Mouse (Mus musculus) cerebellum, adult 2 months (tissue): Measurements from ENCODE around the gene Polr2i. TPM values are rescaled to one million over a fixed set of nuclear protein-coding genes. Genes with fewer than 3 reads are reported as not detected.

ENCODE experiments used
- DNase-seq, 2 experiments: peaks; one replicate each; pipeline ENCODE4 v3.0.0; 2021
- H3K27ac ChIP-seq: fragments of 200-500 bp; 2 replicates; pipeline ENCODE4 v1.5.1; 2012; ENCODE audit warnings: low read length, control low read depth, inconsistent platforms; ENCODE audit not compliant: insufficient read depth
- H3K27me3 ChIP-seq: fragments of 200-500 bp; 2 replicates; pipeline ENCODE4 v1.6.1; 2012; ENCODE audit warnings: inconsistent platforms, mild to moderate bottlenecking, low read length, moderate library complexity; ENCODE audit not compliant: control insufficient read depth, insufficient read depth
- H3K4me1 ChIP-seq: fragments of 200-500 bp; 2 replicates; pipeline ENCODE4 v1.6.1; 2011; ENCODE audit warnings: low read length; ENCODE audit not compliant: control insufficient read depth, insufficient read depth
- H3K4me3 ChIP-seq: fragments of 200-500 bp; replicated peaks from 2 replicates; pipeline ENCODE3; 2011; ENCODE audit warnings: mild to moderate bottlenecking, low read depth, low read length, control low read depth; ENCODE audit not compliant: insufficient read depth
- CTCF ChIP-seq: fragments of 200-500 bp; IDR thresholded peaks from 2 replicates; pipeline ENCODE4 v1.5.1; 2011; ENCODE audit warnings: low read depth, mild to moderate bottlenecking, control low read depth, low read length, moderate library complexity, borderline replicate concordance; ENCODE audit not compliant: insufficient read depth
- POLR2A ChIP-seq: fragments of 200-500 bp; IDR thresholded peaks from 2 replicates; pipeline ENCODE4 v1.6.1; 2011; ENCODE audit warnings: low read length, control low read depth, borderline replicate concordance; ENCODE audit not compliant: insufficient read depth
- WGBS: fragments of 180-500 bp; shearing (Covaris S2); methylation state at CpG from one replicate; pipeline ENCODE4 v1.1.7; 2018; 5-methylcytosine and 5-hydroxymethylcytosine counted together
- polyA plus RNA-seq: library from polyadenylated mRNA; depleted of rRNA; stranded (reverse); fragments of >200 nt; gene quantifications from 2 replicates; pipeline ENCODE4 v1.2.3, GENCODE M21; 2012

Gene Polr2i
- polyA plus RNA-seq, 1 experiment, result 182 TPM

DNA sequence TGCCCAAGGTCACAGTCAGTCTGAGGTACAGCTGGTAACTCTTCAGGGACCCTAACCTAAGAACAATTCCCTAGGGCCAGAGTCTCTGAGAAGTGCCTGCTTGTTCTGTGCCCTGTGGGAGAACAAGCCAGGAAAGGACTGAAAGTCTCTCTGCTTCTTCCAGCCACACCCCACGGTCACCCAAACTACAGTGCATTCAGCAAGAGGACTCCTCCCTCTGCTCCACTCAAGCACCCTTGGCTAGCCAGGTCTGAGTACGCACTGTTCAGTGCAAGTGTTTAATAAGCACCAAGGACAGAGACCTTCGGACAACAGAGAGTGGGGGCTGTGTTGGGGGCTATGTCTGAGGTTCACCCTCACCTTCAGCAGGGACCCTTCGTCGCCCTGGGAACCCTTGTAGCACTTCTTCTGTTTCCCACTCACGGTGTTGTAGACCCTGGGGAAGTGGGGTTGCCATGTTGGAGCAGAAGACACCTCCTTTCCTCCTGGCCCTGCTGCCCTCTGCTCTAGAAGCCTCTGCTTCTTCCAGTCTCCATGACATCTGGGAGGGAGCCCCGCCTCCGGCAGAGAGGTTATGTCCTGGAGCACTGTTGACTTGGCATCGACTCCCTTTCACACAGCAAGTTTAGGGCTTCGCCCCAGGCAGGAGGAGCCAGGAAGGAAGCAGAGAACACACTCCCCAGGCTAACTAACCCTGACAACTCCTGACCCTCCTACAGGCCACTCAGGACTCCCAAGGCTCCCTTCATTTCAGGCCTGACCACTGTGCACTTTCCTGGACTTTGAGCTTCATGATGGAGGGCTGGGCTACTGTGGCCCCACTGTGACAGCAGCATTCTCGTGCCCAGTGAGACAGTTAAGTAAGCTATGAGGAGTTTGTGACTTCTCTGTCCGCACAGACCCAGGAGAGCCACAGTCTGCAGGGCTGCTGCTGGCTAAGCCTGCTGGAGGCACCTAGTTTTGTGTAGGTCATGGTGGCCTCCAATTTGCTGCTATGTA lies 20.5 kb downstream of the Polr2i start:
- Histone ChIP-seq H3K4me1 (no peaks in the 10 kb centered on the region), H3K27me3 (no peaks in the 10 kb centered on the region), H3K4me3 (no peak overlapping the region), H3K27ac (no peak overlapping the region)
- TF ChIP-seq CTCF (no peak), POLR2A (no peak)
- DNase-seq, result no peak
- WGBS, result 84% methylated on average over 12 of the region's 12 CpGs

GRCm38 (mm10) chr7:30265041-30265440 lies 33.3 kb downstream of the Polr2i start:
- Histone ChIP-seq H3K27ac (no peak overlapping the region), H3K4me1 (no peaks in the 10 kb centered on the region), H3K27me3 (no peaks in the 10 kb centered on the region), H3K4me3 (no peak overlapping the region)
- no peak for DNase-seq
- 76% methylated on average over 2 of the region's 2 CpGs for WGBS
- no peak for TF ChIP-seq POLR2A
- TF ChIP-seq CTCF, result no peak

DNA sequence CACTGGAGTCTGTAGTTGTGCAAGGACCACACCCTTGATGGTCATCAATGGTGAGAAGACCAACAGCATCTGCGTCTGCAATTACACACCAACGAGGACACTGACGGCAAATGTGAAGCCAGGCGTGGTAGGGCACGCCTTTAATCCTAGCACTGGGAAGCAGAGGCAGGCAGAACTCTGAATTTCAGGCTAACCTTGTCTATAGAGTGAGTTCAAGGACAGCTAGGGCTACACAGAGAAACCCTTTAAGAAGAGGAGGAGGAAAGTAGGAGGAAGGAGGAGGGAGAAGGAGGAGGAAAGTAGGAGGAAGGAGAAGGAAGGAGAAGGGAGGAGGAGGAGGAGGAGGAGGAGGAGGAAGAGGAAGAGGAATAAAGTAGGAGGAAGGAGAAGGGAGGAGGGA lies 33.8 kb downstream of the Polr2i start:
- H3K4me1 ChIP-seq, result no peaks in the 10 kb centered on the region
- no peaks in the 10 kb centered on the region for H3K27me3 ChIP-seq
- no peak overlapping the region for H3K4me3 ChIP-seq
- no peak for TF ChIP-seq POLR2A
- no peak for TF ChIP-seq CTCF
- WGBS, result 92% methylated on average over 5 of the region's 5 CpGs
- no peak overlapping the region for H3K27ac ChIP-seq
- DNase-seq, result no peak

DNA sequence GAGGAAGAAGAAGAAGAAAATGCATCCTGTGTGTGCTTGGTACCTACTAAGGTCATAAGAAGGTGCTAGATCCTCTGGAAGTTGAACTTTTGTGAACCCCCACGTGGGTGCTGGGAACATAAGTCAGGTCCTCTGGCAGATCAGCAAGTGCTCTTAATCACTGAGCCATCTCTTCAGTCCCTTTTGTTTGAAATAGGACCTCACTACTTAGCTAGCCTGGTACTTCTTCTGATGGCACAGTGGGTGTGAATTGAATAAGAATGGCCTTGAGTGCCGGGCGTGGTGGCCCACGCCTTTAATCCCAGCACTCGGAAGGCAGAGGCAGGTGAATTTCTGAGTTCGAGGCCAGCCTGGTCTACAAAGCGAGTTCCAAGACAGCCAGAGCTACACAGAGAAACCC lies 34.2 kb downstream of the Polr2i start:
- DNase-seq, result no peak
- no peak overlapping the region for H3K27ac ChIP-seq
- no peaks in the 10 kb centered on the region for H3K4me1 ChIP-seq
- WGBS, result 93% methylated on average over 7 of the region's 7 CpGs
- no peak for TF ChIP-seq CTCF
- no peak overlapping the region for H3K4me3 ChIP-seq
- no peaks in the 10 kb centered on the region for H3K27me3 ChIP-seq

- Histone ChIP-seq H3K4me3 (no peak overlapping the region), H3K4me1 (no peaks in the 10 kb centered on the region), H3K27me3 (no peaks in the 10 kb centered on the region), H3K27ac (no peak overlapping the region)
- TF ChIP-seq CTCF, result no peak
- TF ChIP-seq POLR2A, result no peak
- 75% methylated on average over 3 of the region's 3 CpGs for WGBS
- DNase-seq, result no peak
Observed at GRCm38 (mm10) chr7:30266780-30267179, 35.0 kb downstream of the Polr2i start.

DNA sequence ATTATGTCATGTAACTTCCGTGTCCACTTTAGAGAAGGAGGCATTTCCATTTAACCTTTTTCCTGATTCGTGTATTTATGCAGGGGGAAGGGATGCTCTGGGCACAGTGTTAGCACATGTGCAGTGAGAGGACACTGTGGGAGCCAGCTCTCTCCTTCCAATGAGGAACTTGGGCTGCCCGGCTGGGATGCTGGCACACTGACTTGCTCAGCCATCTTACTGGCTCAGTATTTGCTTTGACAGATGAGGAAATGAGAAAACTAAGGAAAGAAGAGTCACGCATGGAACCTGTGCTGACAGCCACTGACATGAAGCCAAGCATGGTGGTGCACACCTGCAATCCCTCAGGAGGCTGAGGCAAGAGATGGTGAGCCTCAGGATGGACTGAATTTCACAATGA lies 37.9 kb downstream of the Polr2i start:
- no peak overlapping the region for H3K27ac ChIP-seq
- no peak for DNase-seq
- H3K4me3 ChIP-seq, result no peak overlapping the region
- H3K27me3 ChIP-seq, result no peaks in the 10 kb centered on the region
- no peak for TF ChIP-seq CTCF
- no peak for TF ChIP-seq POLR2A
- H3K4me1 ChIP-seq, result no peaks in the 10 kb centered on the region
- WGBS, result 37% methylated on average over 4 of the region's 4 CpGs

DNA sequence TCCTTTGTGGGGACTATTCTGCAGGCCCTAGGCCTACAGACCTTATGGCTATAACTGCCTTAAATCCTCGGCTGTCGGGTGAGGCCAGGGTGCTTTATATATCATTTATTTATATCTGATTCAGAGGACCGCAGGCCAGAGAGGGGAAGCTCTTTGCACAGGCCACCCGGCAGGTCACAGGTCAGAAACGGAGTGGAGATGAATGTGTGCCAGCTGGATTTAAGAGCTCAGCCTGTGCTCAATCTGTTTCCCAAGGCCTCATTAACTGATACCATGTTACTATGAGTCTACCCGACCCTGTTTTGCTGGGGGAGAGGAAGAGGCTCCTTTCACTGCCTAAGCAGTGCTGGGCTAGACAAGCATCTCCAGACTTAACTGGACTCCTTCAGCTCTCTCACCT lies 42.6 kb downstream of the Polr2i start:
- Histone ChIP-seq H3K4me3 (no peak overlapping the region), H3K4me1 (no peaks in the 10 kb centered on the region), H3K27ac (no peak overlapping the region), H3K27me3 (no peaks in the 10 kb centered on the region)
- no peak for DNase-seq
- WGBS, result 80% methylated on average over 6 of the region's 6 CpGs
- no peak for TF ChIP-seq CTCF
- no peak for TF ChIP-seq POLR2A

DNA sequence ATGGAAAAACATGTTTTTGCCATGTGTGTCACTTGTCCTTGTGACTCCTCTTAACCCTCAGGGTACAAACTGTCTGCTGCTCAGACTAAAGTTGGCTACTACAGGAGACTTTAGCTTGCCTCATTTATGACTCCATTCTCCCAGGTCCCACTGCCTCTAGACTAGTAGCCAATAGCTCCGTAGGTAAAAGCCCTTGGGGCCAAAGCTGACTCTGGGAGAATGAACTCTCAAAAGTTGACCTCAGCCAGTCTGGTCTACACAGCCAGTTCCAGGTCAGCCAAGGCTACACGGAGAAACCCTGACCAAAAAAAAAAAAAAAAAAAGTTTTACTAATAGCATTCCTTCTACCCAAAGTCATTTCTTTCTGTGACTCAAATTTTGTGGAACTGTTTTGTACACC lies 47.2 kb downstream of the Polr2i start:
- no peak overlapping the region for H3K4me3 ChIP-seq

More for the DNA sequence above, 47.2 kb downstream of the Polr2i start:
- no peak for DNase-seq
- Histone ChIP-seq H3K27ac (no peak overlapping the region), H3K4me1 (no peaks in the 10 kb centered on the region), H3K27me3 (no peaks in the 10 kb centered on the region)
- TF ChIP-seq POLR2A (no peak), CTCF (no peak)
- 42% methylated on average over 2 of the region's 2 CpGs for WGBS
